Mouse (Mus musculus): Measurements from ENCODE around the gene Nsun7.

The Nsun7 gene

GRCm38 (mm10) chr5:66279650-66280049 lies 20.0 kb downstream of the Nsun7 start:
- DNase-seq (ENCODE audit: low read depth, low spot score) = no peak

DNA sequence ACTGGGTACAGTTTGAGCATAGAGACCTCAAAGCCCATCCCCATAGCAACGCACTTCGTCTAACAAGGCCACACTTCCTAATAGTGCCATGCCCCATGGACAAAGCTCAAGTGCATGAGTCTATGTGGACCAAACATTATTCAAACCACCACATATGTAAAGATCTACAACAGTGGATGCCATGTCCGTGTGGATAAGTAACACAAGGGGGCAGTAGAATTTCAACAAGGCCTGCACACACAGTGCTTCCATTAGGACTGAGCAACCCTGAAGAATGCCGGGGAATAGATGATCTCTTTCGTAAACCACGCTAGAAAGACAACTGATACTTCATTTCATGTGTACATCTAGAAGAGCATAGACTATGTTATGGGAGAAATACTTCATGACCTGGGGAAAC lies 21.0 kb downstream of the Nsun7 start:
- no peak for DNase-seq (ENCODE audit: low read depth, low spot score)

- DNase-seq (ENCODE audit: low read depth, low spot score) = no peak
Observed at GRCm38 (mm10) chr5:66294106-66294625, 34.5 kb downstream of the Nsun7 start.

- DNase-seq (ENCODE audit: low read depth, low spot score) = no peak
Observed at GRCm38 (mm10) chr5:66294952-66295351, 35.3 kb downstream of the Nsun7 start.

- no peak for DNase-seq (ENCODE audit: low read depth, low spot score)
Observed at GRCm38 (mm10) chr5:66296116-66296515, 36.4 kb downstream of the Nsun7 start.

DNA sequence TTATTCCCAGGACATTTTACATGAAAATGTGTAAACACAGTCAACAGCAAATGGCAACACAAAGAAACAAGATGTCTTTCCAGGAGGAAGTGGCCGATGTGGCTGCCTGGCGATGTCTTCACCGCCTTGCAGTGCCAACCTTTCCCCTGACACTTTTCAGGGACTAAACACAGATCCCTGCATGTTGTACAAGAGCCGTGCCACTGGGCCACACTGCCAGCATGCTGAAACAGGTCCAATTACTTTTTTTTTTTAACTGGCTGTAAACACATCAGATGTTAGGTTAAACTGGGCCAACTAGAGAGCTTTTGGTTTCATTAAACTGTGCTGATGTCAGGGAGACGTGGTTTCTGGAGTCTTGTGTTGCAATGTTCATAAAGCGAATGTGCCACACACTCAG lies 39.2 kb downstream of the Nsun7 start:
- no peak for DNase-seq (ENCODE audit: low read depth, low spot score)

GRCm38 (mm10) chr5:66300576-66300975 lies 40.9 kb downstream of the Nsun7 start:
- DNase-seq (ENCODE audit: low read depth, low spot score) = no peak

- no peak for DNase-seq (ENCODE audit: low read depth, low spot score)
Observed at GRCm38 (mm10) chr5:66302085-66302815, 42.6 kb downstream of the Nsun7 start.

DNA sequence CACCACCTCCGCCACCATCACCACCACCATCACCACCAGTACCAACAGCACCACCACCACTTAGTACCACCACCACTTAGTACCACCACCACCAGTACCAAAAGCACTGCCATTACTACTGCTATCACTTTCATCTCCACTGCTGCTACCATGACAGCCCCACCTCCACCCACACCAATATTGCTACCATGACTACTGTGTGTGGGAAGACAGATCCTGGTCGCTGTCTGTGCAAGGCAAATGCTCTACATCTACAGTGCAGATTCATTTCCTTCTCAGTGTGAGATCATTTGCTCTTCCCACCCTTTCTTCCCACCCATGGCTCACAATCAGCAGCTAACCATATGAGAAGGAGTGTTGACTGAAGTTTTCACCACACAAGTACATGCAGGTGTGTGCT lies 43.2 kb downstream of the Nsun7 start:
- DNase-seq (ENCODE audit: low read depth, low spot score) = peak; percentile 75

GRCm38 (mm10) chr5:66304300-66305067 lies 44.8 kb downstream of the Nsun7 start:
- DNase-seq (ENCODE audit: low read depth, low spot score) = no peak

GRCm38 (mm10) chr5:66305511-66305910 lies 45.8 kb downstream of the Nsun7 start:
- peak; percentile 61 for DNase-seq (ENCODE audit: low read depth, low spot score)

DNA sequence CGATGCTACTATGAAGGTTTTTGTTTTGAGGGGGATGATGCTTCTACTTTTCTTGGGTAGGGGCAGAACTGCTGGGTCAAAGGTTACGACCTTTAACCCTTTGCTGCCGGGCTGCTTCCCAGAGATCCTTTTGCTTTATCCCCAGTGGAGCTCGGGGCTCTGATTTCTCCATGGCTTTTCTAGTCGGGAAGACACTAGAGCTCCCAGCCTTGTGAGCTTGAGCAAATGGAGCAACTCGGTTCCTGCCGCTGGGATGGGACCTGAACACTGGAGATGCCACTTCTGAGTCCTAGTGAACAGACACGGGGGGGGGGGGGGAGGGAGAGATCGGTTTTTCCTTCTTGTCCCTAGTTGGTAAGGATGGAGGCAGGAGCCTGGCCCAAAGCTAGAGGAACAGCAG lies 50.6 kb downstream of the Nsun7 start:
- no peak for DNase-seq (ENCODE audit: low read depth, low spot score)

- no peak for DNase-seq (ENCODE audit: low read depth, low spot score)
Observed at GRCm38 (mm10) chr5:66310806-66311205, 51.1 kb downstream of the Nsun7 start.

DNA sequence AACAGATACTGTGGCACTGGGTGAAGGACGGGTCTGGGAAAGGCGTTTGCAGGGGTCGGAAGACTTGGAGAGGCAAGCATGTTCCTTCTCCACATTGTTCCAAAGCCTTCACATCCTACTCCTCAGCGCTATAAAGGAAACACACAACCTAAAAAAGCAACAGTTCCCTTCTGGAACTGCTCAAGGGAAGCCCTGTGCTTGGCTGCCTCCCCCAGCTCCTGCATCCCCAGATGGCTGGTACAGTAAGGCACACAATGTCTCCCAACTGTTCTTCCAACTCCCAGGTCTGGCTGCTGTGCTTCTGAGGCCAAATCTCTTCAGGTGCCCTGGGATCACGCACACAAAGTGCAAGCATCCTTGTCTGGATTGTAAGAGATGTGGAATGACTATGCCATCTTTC lies 56.1 kb downstream of the Nsun7 start:
- peak; percentile 78 for DNase-seq (ENCODE audit: low read depth, low spot score)

GRCm38 (mm10) chr5:66319341-66319740 lies 59.6 kb downstream of the Nsun7 start:
- no peak for DNase-seq (ENCODE audit: low read depth, low spot score)

- DNase-seq (ENCODE audit: low read depth, low spot score) = no peak
Observed at GRCm38 (mm10) chr5:66319827-66320404, 60.2 kb downstream of the Nsun7 start.

DNA sequence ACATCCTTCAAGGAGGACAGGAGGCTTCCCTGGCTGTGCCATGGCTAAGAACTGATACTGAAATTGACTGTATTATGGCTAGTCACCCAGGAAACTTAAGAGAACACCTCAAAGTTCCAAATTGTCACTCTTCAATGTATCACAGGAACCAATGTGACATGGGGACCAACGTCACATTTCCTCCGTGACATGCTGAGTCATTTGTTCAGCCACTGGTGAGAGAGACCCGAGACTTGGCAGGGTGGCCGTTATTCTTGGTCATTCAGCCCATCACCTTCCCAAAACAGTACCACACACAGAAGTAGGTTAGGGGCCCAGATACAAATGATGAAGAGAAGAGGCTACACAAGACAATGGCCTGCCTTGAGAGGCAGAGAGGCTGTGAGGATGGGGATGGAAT lies 63.4 kb downstream of the Nsun7 start:
- no peak for DNase-seq (ENCODE audit: low read depth, low spot score)

DNA sequence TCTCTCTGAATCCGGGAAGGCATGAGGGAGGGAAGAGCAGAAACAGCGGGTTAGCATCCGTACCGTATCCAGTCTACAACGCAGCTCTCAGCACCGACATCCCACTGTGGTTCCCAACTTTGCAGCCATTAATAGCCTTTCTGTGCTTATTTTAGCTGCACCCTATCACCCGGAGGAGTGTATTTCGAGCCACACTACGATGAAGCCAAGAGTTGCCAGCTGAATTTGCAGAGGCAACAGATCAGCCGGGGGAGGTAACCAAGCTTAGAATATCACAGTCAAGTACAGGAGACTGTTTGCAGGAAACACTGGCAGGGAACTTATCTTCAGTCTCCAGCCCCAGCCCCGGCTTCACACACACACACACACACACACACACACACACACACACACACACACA lies 63.9 kb downstream of the Nsun7 start:
- DNase-seq (ENCODE audit: low read depth, low spot score) = peak; percentile 95

DNA sequence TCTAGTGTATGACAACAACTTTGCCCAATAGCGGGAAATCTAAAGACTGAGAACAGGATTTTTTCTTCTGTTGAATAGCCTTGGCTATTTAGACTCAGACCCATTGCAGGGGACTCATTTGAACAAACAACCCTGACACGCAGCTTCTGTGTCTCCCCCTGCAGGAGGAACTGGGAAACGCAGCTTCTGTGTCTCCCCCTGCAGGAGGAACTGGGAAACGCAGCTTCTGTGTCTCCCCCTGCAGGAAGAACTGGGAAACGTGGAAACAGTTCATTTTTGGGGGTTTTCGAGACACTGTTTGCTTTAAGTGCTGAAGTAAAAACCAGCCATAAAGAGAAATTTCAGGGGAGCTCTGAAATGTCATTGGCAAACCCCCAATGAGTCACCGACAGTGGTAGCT lies 66.7 kb downstream of the Nsun7 start:
- no peak for DNase-seq (ENCODE audit: low read depth, low spot score)

DNA sequence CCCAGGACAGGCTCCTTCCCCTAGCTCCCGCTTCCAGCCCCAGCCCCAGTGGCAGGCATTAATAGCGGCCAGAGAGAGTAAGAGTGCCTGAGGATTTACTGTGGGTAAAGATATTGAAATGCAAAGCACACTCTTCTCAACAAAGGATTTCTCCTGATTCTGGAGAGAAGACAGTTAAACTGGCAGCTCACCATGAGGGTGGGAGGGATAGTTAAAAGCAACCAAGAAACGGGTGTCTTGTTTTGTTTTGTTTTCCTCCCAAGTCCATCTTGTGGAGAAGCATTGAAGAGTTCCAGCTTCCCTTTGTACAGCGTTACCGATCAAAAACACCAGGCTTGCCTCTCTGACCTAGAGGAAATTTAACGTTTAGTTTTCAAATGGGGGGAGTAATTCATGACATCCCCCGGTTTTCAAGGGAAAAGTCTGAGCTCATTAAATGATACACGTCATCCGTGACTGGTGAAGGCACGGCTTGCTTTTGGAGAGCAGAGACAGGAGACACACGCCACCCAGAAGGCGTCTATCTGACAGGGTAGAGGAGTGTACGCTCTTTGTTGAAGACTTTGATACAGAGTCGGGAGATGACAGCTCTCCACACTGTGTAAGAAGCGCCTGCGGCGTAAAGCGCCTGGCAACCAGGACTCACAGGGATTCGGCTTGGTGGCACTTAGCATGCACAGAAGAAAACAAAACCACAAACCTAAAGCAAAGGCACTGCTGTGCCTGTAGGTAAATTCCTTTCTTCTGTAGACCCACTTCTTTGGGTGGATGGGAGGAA lies 68.4 kb downstream of the Nsun7 start:
- DNase-seq (ENCODE audit: low read depth, low spot score) = no peak

DNA sequence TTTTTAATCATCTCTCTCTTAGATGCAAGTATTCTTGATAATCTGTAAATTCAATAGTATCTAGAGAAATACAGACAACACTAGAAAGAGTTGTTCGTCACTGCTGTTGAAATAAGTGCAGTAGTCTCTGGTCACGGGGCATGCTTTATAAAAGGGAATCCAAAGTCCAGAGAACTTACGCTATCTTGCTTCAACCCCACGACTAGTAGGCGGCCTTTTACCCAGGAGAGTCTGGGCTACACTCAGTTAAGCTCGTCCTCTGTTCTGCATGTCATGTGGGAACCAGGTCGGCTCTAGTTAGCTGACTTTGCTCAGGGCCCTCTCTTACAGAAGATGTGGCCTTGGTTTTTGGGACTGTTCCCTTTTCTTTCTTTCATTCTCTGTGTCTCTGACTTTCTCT lies 69.1 kb downstream of the Nsun7 start:
- DNase-seq (ENCODE audit: low read depth, low spot score) = no peak

DNA sequence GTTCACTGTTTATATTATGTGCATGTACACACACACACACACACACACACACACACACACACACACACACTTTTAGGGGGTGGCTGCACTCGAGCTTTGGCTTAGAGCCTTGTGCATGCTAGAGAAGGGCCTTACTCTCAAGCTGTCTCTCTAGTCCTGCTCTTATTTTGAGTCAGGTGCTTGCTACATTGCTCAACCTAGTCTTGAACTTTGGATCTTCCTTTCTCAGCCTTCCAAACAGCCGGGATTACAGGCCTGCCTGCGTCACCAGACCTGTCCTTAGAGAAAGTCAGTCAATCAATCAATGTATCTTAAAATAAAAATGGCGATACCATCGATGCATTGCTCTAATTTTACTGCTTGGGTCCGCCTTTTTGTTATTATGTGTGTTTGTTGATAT lies 71.1 kb downstream of the Nsun7 start:
- no peak for DNase-seq (ENCODE audit: low read depth, low spot score)
